Mouse (Mus musculus): ENCODE results near the gene 2810408A11Rik.

2810408A11Rik gene

DNA sequence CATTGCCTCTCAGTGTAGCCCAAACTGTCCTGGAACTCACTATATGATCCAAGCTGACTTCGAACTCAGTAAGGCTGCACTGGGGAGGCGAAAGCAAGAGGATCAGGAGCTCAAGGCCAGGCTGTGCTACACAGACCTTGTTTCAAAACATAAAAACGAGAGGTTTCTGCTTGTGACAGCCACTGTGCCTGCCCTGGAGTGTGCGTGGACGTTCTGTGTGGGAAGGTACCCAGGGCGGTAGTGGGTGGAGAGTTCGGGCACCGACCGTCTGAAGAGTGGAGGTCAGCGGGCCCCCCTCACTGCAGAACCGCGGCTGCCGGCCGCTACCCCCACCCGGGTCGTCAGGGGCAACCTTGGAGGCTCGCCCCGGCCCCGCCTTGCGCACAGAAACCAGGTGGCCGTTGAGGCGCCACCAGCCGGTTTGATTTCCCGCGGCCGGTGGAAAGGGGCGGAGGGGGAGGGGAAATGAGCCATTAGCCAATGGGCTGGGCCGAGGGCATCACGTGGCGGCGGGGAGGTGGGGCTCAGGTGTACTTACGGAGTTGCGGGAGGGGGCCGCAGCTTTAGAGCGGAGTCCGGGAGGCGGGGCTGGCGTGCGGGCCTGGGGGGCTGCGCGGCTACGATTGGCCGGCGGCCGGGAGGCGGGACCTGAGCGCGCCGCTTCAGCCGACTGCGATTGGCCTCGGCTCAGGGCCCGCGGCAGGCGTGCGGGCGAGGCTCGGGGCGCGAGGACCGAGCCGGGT lies 34.5 kb upstream of the 2810408A11Rik start, which contains the start of gene Ybx2:
Gene Ybx2 (plus strand): TSS at position 660 of the 743 bp plus-strand sequence.
- TF ChIP-seq GATA4 (IDR thresholded peaks at IDR 0.05; ENCODE audit: insufficient replicate concordance, low read length) = no peak

DNA sequence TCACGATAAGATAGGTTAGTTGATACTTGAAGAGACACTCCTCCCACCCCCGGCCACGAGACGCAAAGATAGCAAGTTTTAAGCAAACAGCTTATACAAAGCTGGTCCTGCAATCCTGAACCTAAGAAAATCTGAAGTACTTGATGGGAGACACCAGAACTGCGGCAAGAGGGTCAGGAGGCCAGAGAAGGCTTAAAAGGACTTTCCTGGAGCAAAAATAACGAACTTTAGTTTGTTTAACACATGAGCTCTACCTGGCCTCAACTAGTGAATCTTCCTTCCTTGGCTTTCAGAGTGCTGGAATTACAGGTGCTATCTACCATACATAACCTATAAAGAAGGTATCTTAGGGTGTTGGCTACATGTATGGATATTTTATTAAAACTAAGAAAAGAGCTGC lies 33.9 kb upstream of the 2810408A11Rik start:
- TF ChIP-seq GATA4 (IDR thresholded peaks at IDR 0.05; ENCODE audit: insufficient replicate concordance, low read length) = no peak

DNA sequence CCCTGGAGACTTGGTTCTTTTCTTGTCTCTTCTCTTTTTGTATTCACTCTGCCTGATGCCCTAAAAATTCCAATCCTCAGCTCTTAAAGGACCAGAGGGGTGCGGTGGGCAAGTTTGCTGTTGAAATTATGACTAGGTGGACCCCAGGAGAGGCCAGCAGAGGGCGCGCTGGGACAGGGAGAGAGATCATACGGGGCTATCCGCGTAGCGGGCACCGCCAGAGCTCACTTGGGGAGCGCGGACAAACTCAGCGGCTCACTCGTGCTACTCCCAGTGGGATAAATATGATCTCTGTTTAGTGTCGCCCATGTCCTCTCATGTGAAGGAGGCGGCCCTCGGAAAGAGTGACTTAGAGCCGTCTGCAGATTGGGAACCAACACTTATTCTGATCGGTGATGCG lies 33.4 kb upstream of the 2810408A11Rik start:
- no peak for TF ChIP-seq GATA4 (IDR thresholded peaks at IDR 0.05; ENCODE audit: insufficient replicate concordance, low read length)

DNA sequence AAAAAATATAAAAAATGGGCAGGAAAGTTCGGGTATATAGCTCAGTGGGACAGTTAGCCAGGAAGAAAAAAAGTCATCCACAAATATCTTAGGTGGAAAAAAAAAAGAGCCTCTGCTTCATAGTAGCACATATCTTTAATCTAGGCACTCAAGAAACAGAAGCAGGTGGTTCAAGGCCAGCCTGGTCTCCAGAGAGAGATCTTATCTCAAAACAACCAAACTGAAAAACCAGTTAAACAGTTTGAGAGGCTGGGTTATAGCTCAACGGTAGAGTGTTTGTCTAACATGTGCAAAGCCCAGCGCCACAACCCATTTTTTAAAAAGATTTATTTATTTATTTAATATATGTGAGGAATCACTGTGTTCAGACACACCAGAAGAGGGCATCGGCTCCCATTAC lies 32.3 kb upstream of the 2810408A11Rik start:
- TF ChIP-seq GATA4 (IDR thresholded peaks at IDR 0.05; ENCODE audit: insufficient replicate concordance, low read length) = no peak

DNA sequence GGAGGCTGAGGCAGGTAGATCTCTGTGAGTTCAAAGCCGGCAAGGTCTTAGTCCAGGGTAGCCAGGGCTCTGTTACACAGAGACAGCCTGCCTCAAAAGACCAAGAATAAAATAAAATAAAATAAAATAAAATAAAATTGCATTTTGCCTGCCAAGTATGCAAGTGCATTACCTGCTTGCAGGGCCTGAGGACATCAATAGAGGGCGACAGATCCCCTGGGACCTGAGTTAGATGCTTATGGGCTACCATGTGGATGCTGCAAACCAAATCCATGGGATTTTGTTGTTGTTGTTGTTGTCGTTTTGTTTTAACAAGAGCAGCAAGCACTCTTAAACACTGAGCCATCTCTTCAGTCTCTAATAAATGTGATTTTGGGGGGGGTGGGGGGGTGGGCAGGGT lies 31.5 kb upstream of the 2810408A11Rik start:
- no peak for TF ChIP-seq GATA4 (IDR thresholded peaks at IDR 0.05; ENCODE audit: insufficient replicate concordance, low read length)

DNA sequence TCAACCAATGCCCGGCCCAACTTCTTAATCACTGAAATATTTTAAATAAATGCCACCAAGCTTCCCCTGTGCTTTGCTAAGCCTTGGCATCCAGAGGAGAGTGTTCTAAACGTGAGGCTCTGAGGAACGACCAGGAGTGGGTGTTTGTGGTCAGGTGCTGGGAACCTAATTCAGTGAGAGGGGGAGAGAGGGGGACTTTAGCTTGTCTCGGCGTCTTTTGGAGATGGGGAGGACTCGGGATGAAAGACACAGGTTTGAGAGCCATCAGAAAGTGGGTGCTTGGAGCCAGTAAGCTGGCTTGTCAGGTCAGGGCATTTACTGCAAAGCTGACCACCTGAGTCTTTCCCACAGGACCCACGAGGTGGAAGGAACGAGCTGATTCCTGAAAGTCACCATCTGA lies 31.0 kb upstream of the 2810408A11Rik start:
- no peak for TF ChIP-seq GATA4 (IDR thresholded peaks at IDR 0.05; ENCODE audit: insufficient replicate concordance, low read length)

DNA sequence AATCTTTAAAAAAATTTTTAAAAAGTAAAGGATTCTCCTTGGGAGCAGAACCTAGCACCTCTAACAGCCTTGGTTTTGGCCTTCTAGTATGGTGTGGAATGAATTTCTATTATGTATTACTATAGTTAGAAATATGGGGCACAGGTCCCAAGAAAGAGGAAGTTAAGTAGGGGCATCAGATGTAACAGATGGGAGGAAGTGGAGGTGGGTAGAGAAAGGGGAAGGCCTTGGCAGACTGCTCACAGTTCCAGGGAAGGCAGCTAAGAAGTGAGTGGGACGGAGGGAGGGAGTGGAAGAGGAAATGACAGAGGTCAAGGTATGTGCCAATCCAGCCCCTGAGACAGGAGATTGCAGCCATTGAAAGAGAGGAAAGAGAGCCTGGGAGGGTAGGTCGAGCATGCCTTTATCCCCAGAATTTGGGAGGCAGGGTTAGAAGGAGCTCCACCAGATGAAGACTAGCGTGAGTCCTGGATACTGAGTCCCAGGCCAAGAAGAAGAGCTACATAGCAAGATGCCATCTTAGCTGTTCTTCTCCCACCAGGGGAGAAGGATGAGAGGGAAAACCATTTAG lies 30.3 kb upstream of the 2810408A11Rik start:
- no peak for TF ChIP-seq GATA4 (IDR thresholded peaks at IDR 0.05; ENCODE audit: insufficient replicate concordance, low read length)

DNA sequence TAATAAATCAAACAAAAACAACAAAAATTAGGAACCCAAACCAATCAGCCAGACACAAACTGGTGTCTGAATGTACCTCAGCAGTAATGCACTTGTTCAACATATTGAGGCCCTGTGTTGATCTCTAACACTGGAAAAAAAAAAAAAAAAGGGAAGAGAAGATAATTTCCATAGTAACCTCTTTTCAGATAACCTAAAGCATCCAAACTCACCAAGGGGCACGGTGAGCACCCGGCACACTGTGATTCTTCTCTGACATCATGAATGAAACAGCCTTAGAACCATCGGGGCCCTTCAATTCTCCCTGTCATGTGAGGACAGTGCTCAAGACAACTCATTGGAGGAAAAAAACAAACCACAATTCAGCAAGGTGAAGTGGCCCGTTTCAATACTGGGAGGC lies 28.9 kb upstream of the 2810408A11Rik start:
- no peak for TF ChIP-seq GATA4 (IDR thresholded peaks at IDR 0.05; ENCODE audit: insufficient replicate concordance, low read length)

DNA sequence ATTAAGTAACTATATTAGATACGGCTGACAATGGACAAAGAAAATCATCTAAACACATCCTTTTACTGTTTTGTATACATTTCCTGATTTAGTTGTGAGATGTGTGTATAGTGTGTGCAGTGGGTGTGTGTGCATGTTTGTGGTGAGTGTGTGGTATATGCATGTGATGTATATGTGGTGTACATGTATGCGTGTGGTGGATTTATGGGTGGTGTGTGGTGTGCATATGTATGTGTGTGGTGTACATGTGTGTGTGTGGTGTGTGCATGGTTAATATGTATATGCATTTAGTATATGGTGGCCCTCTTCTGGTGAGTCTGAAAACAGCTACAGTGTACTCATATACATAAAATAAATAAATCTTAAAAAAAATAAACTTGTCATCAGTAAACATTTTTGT lies 26.7 kb upstream of the 2810408A11Rik start:
- no peak for TF ChIP-seq GATA4 (IDR thresholded peaks at IDR 0.05; ENCODE audit: insufficient replicate concordance, low read length)

DNA sequence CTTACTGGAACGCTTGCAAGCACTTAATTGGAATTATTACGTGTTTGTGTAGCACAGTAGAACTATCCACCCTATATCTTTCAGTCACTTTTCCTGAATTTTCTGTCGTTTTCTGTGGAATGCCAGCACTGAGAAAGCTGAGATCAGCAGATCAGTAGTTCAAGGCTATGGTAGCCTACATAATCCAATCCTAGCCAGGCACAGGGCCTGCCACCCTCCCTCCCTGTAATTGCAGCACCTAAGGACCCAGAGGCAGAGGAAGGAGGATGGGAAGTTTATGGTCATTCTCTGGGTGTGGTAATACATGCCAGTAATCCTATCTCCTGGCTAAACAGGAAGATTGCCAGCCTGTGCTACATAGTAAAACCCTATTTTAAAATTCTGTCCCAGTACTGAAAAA lies 22.0 kb upstream of the 2810408A11Rik start:
- TF ChIP-seq GATA4 (IDR thresholded peaks at IDR 0.05; ENCODE audit: insufficient replicate concordance, low read length) = no peak

DNA sequence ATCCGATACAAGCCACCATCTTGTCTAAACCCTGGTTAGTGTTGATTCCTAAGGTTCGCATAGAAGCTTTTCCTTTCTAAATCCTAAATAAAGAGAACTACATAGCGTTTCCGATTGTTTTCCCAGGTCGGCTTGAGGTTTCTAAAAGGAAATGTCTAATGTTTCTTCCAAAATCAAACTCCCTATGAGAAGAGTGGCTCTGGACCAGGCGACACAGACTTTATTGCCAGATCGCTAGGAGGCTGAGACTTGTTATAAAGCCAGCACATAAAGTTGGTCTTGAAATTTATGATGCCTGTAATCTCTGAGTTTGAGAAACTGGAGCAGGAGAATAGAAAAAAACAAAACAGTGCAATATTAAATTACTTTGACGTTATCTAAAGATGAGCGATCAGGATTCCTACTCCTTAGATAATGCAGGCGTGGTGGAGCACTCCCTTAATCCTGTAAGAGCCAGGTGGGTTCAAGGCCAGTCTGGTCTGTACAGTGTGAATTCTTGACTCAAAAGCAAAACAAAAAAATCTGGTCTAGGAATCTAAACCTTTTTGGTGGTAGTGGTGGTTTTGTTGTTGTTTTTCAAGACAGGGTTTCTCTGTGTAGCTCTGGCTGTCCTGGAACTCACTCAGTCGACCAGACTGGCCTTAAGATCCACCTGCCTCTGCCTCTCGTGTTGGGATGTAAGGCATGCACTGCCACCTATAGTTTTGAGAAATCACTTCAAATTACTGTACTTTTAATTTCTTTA lies 21.4 kb upstream of the 2810408A11Rik start:
- no peak for TF ChIP-seq GATA4 (IDR thresholded peaks at IDR 0.05; ENCODE audit: insufficient replicate concordance, low read length)

DNA sequence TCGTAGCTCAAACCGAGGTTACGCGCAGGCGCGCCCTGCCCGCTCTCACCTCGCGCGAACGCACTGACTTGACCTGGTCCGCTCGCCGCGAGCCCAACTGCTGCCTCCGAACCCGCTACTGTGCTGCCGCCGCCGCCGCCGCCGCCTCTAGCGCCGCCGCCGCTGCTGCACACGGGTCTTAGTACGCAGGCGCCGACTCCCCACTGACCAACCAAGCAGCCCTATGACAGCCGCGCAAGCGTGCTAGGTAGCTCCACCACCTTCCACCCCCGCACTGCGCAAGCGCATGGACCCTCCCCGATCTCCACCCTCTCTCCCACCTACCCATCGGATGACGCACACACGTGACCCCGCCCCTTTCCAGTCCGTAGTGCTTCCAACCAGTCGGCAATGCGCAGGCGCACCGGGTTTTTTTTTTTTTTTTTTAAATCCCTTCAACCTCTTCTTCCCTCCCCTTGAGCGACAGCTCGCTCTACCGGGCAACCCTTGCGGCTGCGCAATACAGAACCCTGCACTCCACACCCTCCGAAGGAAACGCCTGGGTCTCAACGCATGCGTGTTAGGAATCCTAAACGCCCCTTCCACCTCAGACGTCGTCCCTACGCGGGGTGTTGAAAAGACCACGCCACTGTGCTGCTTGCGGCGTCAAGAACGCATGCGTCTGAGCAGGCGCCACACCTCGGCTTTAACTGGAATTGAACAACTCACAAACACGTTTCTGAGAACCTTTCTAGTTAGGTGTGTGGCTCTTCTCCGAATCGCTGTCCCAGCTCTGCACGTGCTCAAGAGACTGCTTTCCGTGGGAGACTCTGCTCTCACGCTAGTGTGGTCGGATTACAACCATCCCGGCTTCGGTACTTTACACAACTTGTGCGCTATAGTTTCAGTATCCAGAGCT lies 20.6 kb upstream of the 2810408A11Rik start, which contains the start of gene Eif5a:
Gene Eif5a (minus strand): TSS at position 845 of the 898 bp plus-strand sequence.
- TF ChIP-seq GATA4 (IDR thresholded peaks at IDR 0.05; ENCODE audit: insufficient replicate concordance, low read length) = no peak

DNA sequence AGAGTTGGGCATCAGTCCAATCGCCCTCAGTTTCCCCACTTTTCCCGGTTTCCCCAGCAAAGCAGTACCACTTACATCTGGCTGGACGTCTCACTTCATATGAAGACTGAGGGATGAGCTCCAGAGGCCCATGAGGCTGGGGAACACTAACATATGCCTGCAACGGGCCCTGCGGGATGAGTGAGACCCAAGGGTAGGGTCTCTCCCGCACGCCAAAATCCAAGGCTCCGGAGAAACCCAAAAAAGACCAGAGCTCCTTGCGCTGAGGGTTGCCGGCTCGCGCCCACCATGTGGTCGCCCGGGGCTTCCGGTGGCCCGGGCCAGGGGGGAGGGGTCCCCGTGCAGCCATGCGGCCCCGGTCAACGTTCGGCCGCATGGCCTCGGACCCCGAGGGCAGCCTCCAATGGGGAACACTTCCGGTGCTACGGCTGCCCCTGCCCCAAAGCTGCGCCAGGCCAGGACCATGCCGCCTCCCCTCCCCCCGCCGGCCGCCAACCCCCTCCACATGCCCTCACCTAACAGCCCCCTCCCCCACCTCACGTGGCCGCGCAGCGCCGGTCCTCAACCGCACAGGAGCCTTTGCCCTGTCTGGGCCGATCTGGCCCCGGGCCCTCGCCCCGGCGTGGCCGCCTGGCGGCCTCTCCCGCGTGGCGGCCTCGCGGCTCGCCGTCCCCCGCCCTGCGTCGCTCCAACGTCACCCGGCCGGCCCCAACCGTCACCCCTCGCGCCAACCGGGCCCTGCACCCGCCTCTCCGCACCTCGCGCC lies 19.7 kb upstream of the 2810408A11Rik start:
- no peak for TF ChIP-seq GATA4 (IDR thresholded peaks at IDR 0.05; ENCODE audit: insufficient replicate concordance, low read length)

DNA sequence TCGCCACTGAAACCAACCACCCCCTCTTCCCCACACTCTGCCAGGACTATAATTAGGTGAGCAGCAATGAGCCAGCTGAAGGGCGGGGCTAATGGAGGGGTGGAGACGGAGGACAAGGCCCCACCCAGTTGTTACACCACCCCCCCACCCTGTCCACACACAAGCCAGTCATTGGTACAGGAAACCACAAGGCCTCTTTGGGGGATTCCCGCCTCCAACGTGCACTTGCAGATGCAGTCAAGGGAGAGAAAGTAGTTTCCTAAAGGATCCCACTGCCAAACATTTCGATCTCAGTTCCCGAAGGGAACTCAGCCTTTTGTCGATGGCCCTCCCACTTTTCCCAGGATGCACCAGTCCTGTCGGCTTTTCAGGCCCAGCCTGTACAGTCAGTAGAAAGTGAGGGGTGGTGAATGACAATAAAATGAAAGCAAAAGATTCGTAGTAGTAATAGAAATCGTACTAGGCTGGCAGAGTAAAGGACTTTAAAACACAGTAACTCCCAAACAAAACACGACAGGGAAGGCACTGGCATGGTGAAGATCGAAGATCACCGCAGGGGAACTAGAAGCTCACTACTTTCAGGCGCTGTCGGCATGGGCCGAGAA lies 19.0 kb upstream of the 2810408A11Rik start:
- no peak for TF ChIP-seq GATA4 (IDR thresholded peaks at IDR 0.05; ENCODE audit: insufficient replicate concordance, low read length)
